Mouse (Mus musculus) hindbrain, embryonic 13.5 days (tissue): ENCODE measurements around the gene Aspscr1. TPM values are rescaled to one million over a fixed set of nuclear protein-coding genes. Genes with fewer than 3 reads are reported as not detected.
"Not testable (repeated sequence)": the region's sequence is repeated elsewhere in the genome, so short reads cannot be mapped to it uniquely, and the experiment has no call there.

ENCODE experiments used
- ATAC-seq: fragments of 200-750 bp; cut with Nextera tagmentation; 2 replicates; pipeline ENCODE4 v1.8.0; 2017; ENCODE audit warnings: moderate TSS enrichment; ENCODE audit not compliant: low FRiP score
- H3K27ac ChIP-seq: fragments of 300-500 bp; sonication (generic); 2 replicates; pipeline ENCODE4 v1.5.1; 2015; ENCODE audit warnings: inconsistent platforms, mild to moderate bottlenecking, moderate library complexity
- H3K27me3 ChIP-seq: fragments of 300-500 bp; sonication (generic); 2 replicates; pipeline ENCODE4 v1.6.1; 2015; ENCODE audit warnings: mild to moderate bottlenecking, inconsistent platforms
- H3K36me3 ChIP-seq: fragments of 300-500 bp; sonication (generic); 2 replicates; pipeline ENCODE4 v1.6.1; 2015; ENCODE audit warnings: mild to moderate bottlenecking, inconsistent platforms
- H3K4me1 ChIP-seq: fragments of 300-500 bp; sonication (generic); replicated peaks from 2 replicates; pipeline ENCODE4 v1.6.1; 2015; ENCODE audit warnings: inconsistent platforms
- H3K4me2 ChIP-seq: fragments of 300-500 bp; sonication (generic); 2 replicates; pipeline ENCODE4 v1.6.1; 2015; ENCODE audit warnings: inconsistent platforms, mild to moderate bottlenecking, moderate library complexity
- H3K4me3 ChIP-seq: fragments of 300-500 bp; sonication (generic); 2 replicates; pipeline ENCODE4 v1.5.1; 2015; ENCODE audit warnings: mild to moderate bottlenecking, inconsistent platforms
- H3K9ac ChIP-seq: fragments of 300-500 bp; sonication (generic); 2 replicates; pipeline ENCODE4 v1.6.1; 2015; ENCODE audit warnings: mild to moderate bottlenecking, inconsistent platforms
- H3K9me3 ChIP-seq: fragments of 300-500 bp; sonication (generic); 2 replicates; pipeline ENCODE4 v1.6.1; 2016; ENCODE audit warnings: inconsistent platforms
- WGBS: fragments of 180-500 bp; shearing (Covaris S2); methylation state at CpG from one replicate; pipeline ENCODE4 v1.1.7; 2015; 5-methylcytosine and 5-hydroxymethylcytosine counted together
- polyA plus RNA-seq: library from polyadenylated mRNA; unstranded; fragments of >200 nt; fragmentation: Nextera tagmentation; extraction: Ambion mirVana; gene quantifications from 2 replicates; pipeline ENCODE4 v1.2.1, GENCODE M21; 2015

The Aspscr1 gene
- polyA plus RNA-seq, 1 experiment from 2014 or later, result 152 TPM

DNA sequence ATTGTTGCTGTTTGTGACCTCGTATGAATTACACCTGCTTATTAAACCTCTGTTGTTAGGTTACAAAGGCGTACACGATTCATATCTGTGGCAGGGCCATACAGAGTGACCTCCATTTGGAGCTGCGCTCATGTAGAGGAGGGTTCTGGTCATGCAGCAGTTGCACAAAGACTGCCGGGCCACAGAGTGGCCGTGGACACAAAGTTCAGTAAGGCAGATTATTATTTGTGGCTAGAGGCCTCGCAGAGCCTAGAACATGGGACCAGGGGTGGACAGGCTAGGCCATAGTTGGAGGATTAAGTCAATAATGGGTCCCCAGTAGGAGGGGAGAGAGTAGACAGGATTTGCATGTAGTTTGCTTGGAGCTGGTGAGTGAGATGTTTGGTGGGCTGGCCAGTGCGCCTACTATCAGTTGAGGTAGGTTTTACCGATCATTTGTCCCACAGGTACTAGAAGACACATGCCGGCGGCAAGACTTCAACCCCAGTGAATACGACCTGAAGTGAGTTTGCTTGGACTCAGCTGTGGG lies 885 bp downstream of the Aspscr1 start:
- 39% methylated on average over 12 of the region's 12 CpGs for WGBS

DNA sequence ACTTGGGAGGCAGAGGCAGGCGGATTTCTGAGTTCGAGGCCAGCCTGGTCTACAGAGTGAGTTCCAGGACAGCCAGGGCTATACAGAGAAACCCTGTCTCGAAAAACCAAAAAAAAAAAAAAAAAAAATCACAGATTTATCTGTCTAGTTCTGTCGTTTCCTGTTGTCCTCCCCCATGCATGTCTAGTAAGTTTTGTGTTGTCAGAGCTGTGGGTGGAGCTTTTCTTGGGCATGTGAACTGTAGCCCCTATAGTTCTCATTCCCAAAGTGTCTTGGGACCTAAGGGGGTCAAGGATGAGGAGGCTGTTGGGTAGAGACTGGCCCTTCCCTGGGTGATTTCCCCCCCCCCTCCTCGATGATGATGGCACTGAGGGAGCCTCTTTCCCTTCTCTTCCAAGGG lies 3.1 kb downstream of the Aspscr1 start:
- Histone ChIP-seq H3K9ac (peak overlapping the region; percentile 24; the same call in 1 of the 2 replicates), H3K4me1 (peaks cover 26% of the 10 kb centered on the region), H3K36me3 (peaks cover 49% of the 10 kb centered on the region)
- not testable (repeated sequence) for H3K27me3 ChIP-seq, H3K9me3 ChIP-seq, H3K4me2 ChIP-seq, H3K4me3 ChIP-seq, ATAC-seq, H3K27ac ChIP-seq
- 92% methylated on average over 5 of the region's 5 CpGs for WGBS

More for the DNA sequence above, 885 bp downstream of the Aspscr1 start:
- Histone ChIP-seq H3K4me3 (peak overlapping the region; percentile 63), H3K36me3 (peaks cover 27% of the 10 kb centered on the region), H3K27me3 (no peaks in the 10 kb centered on the region), H3K9me3 (no peaks in the 10 kb centered on the region), H3K4me2 (peak overlapping the region; percentile 87), H3K27ac (peak overlapping the region; percentile 90), H3K4me1 (peaks cover 26% of the 10 kb centered on the region), H3K9ac (peak overlapping the region; percentile 80)
- ATAC-seq, result 0 out of 2 replicates have a peak, but pooled peaks have one; percentile 4

DNA sequence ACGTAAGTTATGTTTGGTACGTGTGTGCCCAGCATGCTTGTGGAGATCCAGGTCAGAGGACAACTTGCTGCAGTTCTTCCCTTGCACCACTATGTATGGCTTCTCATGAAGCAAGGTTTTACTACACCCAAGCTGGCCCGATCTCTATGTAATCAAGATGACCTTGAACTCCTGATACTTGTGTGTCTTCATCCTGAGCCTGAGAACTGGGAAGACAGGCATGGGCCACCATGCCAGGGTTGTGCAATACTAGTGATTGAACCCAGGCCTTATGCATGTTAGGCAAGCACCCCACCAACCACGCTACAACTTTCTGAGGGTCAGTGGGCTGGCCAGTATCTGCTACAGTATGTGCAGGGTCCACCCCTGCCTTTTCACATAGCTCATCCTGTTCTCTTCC lies 4.2 kb downstream of the Aspscr1 start:
- no peaks in the 10 kb centered on the region for H3K27me3 ChIP-seq
- ATAC-seq, result no peak
- H3K27ac ChIP-seq, result no peak overlapping the region
- peaks cover 26% of the 10 kb centered on the region for H3K4me1 ChIP-seq
- no peaks in the 10 kb centered on the region for H3K9me3 ChIP-seq
- peak overlapping the region; percentile 6; the same call in 1 of the 2 replicates for H3K9ac ChIP-seq
- 100% methylated on average over 4 of the region's 4 CpGs for WGBS
- peaks cover 56% of the 10 kb centered on the region for H3K36me3 ChIP-seq
- no peak overlapping the region for H3K4me3 ChIP-seq
- no peak overlapping the region for H3K4me2 ChIP-seq

- no peak for ATAC-seq
- Histone ChIP-seq H3K36me3 (peaks cover 85% of the 10 kb centered on the region), H3K4me2 (no peak overlapping the region), H3K27me3 (no peaks in the 10 kb centered on the region), H3K9ac (no peak overlapping the region), H3K9me3 (no peaks in the 10 kb centered on the region), H3K27ac (no peak overlapping the region), H3K4me3 (no peak overlapping the region), H3K4me1 (peaks cover 12% of the 10 kb centered on the region)
- WGBS, result 77% methylated on average over 3 of the region's 3 CpGs
Measured at GRCm38 (mm10) chr11:120679909-120680308, 7.1 kb downstream of the Aspscr1 start.

GRCm38 (mm10) chr11:120682683-120683082 lies 9.9 kb downstream of the Aspscr1 start:
- Histone ChIP-seq H3K4me3 (no peak overlapping the region), H3K27me3 (no peaks in the 10 kb centered on the region), H3K27ac (no peak overlapping the region), H3K4me2 (no peak overlapping the region), H3K4me1 (no peaks in the 10 kb centered on the region), H3K9ac (no peak overlapping the region), H3K9me3 (no peaks in the 10 kb centered on the region), H3K36me3 (peaks cover 87% of the 10 kb centered on the region)
- no peak for ATAC-seq
- WGBS, result 94% methylated on average over 5 of the region's 5 CpGs

DNA sequence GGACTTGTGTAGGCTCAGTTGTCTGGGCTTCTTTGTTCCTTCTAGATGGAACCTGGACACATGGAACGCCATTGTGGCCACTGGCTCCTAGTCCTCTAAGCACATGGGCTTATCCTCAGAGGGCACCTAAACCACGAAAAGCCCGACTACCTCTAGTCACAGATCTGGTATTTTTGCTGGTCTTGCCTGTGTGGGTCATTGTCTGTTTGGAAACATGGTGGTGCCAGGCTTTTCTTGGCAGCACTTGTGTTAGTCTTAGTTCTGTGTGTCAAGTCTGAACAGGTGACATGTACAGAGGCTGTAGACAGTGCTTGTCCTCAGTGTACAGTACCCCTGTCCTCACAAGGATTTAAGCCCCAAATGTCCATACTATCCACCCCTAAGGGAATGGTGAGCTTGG lies 10.8 kb downstream of the Aspscr1 start:
- 89% methylated on average over 3 of the region's 3 CpGs for WGBS
- Histone ChIP-seq H3K9me3 (no peaks in the 10 kb centered on the region), H3K36me3 (peaks cover 87% of the 10 kb centered on the region), H3K4me3 (no peak overlapping the region), H3K4me2 (no peak overlapping the region), H3K9ac (no peak overlapping the region), H3K27me3 (no peaks in the 10 kb centered on the region), H3K27ac (no peak overlapping the region), H3K4me1 (no peaks in the 10 kb centered on the region)
- no peak for ATAC-seq

DNA sequence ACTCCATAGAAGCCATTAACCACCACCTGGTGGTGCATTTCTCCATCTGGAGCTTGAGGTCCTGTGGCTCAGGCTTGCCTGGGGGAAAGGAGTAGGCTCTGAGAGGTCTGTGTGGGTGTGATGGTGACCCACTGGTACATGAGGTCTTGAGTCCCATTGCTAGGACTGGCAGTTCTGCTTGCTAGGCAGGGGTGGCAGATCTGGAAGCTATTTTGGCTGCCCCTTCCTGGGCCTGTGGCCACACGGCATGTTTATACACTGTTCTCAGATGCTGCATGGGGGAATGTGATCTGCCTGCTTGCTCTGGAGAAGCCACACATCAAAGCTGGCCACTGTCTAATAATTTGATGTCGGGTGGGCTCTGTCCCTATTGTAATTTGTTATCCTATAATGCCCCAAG lies 11.3 kb downstream of the Aspscr1 start:
- ATAC-seq, result no peak
- Histone ChIP-seq H3K4me1 (no peaks in the 10 kb centered on the region), H3K4me3 (no peak overlapping the region), H3K27ac (no peak overlapping the region), H3K36me3 (peaks cover 87% of the 10 kb centered on the region), H3K4me2 (no peak overlapping the region), H3K9me3 (no peaks in the 10 kb centered on the region), H3K27me3 (no peaks in the 10 kb centered on the region), H3K9ac (no peak overlapping the region)
- 95% methylated on average over 2 of the region's 2 CpGs for WGBS

GRCm38 (mm10) chr11:120684660-120685059 lies 11.9 kb downstream of the Aspscr1 start:
- H3K4me1 ChIP-seq, result no peaks in the 10 kb centered on the region
- H3K9ac ChIP-seq, result no peak overlapping the region
- peaks cover 87% of the 10 kb centered on the region for H3K36me3 ChIP-seq
- no peak overlapping the region for H3K4me3 ChIP-seq
- WGBS, result 91% methylated on average over 2 of the region's 2 CpGs
- no peak overlapping the region for H3K27ac ChIP-seq
- ATAC-seq, result no peak
- H3K9me3 ChIP-seq, result no peaks in the 10 kb centered on the region
- H3K4me2 ChIP-seq, result no peak overlapping the region
- H3K27me3 ChIP-seq, result no peaks in the 10 kb centered on the region

GRCm38 (mm10) chr11:120686650-120687272 lies 14.0 kb downstream of the Aspscr1 start:
- peaks cover 84% of the 10 kb centered on the region for H3K36me3 ChIP-seq
- H3K27me3 ChIP-seq, result no peaks in the 10 kb centered on the region
- H3K4me1 ChIP-seq, result no peaks in the 10 kb centered on the region
- H3K27ac ChIP-seq, result no peak overlapping the region
- H3K4me2 ChIP-seq, result no peak overlapping the region
- ATAC-seq, result no peak
- no peak overlapping the region for H3K9ac ChIP-seq
- 76% methylated on average over 20 of the region's 20 CpGs for WGBS
- no peak overlapping the region for H3K4me3 ChIP-seq
- H3K9me3 ChIP-seq, result no peaks in the 10 kb centered on the region

DNA sequence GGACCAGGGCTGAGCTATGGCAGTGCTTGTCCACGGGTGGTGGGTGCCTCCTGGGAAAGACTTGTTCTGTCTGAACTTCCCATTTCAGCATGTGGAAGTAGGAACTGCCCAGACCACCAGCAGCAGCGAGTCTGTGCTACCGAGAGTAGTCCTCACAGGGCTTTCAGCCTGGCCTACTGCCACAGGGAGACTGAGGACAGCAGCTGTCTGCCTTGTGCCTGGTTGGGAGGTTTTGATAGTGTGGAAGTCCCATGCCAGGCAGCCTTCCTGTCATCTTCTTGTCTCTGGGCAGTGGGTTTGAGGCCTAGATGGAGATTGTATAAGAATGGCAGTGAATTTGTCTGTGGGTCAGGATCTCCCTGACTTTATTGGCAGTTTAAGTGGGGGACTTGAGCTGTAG lies 16.6 kb downstream of the Aspscr1 start:
- Histone ChIP-seq H3K36me3 (peaks cover 81% of the 10 kb centered on the region), H3K9me3 (no peaks in the 10 kb centered on the region), H3K9ac (no peak overlapping the region), H3K4me3 (no peak overlapping the region), H3K4me2 (no peak overlapping the region), H3K27me3 (no peaks in the 10 kb centered on the region), H3K4me1 (peaks cover 3% of the 10 kb centered on the region), H3K27ac (no peak overlapping the region)
- whole genome bisulfite sequencing, result 84% methylated on average over 3 of the region's 3 CpGs
- no peak for ATAC-seq

DNA sequence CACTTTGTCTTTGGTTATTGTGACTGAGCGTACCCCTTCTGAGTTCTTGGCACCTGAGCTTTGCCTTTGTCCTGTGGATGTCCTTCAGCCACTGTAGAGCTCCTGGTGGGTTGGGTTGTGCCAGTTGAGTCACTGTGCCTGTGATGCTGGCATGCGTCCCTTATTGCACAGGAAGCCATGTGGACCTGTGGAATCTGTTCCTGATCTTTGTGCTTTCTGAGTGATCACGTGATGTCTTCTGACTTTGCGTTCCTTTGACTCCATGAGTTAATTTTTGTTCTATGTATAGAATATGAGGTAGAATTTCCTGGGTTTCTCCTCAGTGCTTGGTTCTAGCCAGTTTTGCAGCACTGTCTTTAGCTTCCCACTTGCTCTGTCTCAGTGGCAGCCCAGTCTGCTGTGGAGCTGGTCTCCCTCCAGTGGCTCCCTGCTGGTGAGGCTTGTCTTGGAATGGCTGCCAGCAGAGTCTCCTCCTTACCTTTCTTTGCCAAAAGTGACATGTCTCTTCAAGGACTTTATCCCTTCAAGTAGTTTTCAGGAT lies 19.8 kb downstream of the Aspscr1 start:
- Histone ChIP-seq H3K4me3 (no peak overlapping the region), H3K4me2 (no peak overlapping the region), H3K27ac (no peak overlapping the region), H3K9me3 (no peaks in the 10 kb centered on the region), H3K9ac (no peak overlapping the region), H3K4me1 (peaks cover 20% of the 10 kb centered on the region), H3K27me3 (no peaks in the 10 kb centered on the region), H3K36me3 (peaks cover 72% of the 10 kb centered on the region)
- 94% methylated on average over 4 of the region's 4 CpGs for WGBS
- no peak for ATAC-seq

DNA sequence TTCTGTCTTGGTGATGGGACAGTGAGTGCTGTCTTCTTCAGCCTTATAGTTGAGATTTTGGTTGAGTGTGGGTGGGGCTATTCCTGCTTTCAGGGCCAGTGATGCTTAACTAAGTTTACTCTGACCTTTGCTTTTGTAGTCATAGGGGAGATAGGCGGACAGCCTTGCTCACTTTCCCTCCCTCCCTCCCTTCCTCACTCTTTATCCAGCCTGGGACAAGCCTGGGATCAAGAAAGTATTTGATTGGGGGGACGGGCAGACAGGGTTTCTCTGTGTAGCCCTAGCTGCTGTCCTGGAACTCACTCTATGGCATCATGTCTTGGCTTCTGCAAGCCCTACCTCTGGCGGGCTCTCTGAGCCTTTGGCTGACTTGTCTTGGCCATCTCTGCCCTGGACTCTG lies 20.7 kb downstream of the Aspscr1 start:
- Histone ChIP-seq H3K9ac (no peak overlapping the region), H3K27ac (no peak overlapping the region), H3K4me3 (no peak overlapping the region), H3K9me3 (no peaks in the 10 kb centered on the region), H3K36me3 (peaks cover 66% of the 10 kb centered on the region), H3K4me2 (no peak overlapping the region), H3K4me1 (peaks cover 20% of the 10 kb centered on the region), H3K27me3 (no peaks in the 10 kb centered on the region)
- WGBS, result 41% methylated on average over 3 of the region's 3 CpGs
- ATAC-seq, result no peak

DNA sequence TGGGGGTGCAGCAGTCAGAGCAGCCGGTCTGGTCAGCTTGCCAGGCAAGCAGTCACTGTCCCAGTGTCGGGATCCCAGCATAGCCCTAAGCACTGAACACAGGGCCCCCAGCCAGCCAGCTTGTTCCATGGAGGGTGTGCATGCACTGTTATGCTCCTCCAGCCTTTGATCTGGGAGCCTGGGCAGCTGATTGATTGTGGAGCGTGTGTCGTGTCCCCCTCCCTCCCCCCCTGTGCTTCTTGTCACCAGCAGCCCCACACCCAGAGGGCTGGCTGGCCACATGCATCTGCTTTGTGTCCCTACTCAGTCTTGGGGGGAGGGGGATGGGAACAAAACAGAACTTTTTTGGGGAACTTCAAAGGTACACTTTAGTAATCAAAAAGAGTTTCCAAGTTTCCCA lies 22.4 kb downstream of the Aspscr1 start:
- Histone ChIP-seq H3K4me2 (no peak overlapping the region), H3K4me3 (no peak overlapping the region), H3K4me1 (peaks cover 20% of the 10 kb centered on the region), H3K9ac (peak overlapping the region; percentile 35; the same call in 1 of the 2 replicates), H3K27ac (no peak overlapping the region), H3K36me3 (peaks cover 66% of the 10 kb centered on the region), H3K9me3 (no peaks in the 10 kb centered on the region), H3K27me3 (no peaks in the 10 kb centered on the region)
- WGBS, result 20% methylated on average over 4 of the region's 4 CpGs
- ATAC-seq, result peak; percentile 63; the same call in 1 of the 2 replicates
